Mouse (Mus musculus): ENCODE measurements around the gene Gm11492. TPM values are rescaled to one million over a fixed set of nuclear protein-coding genes. Genes with fewer than 3 reads are reported as not detected.
A peak's percentile ranks its signal among the peaks of the same experiment; 100 is the strongest.

The Gm11492 gene
- polyA plus RNA-seq, 1 experiment from 2014 or later = not detected

DNA sequence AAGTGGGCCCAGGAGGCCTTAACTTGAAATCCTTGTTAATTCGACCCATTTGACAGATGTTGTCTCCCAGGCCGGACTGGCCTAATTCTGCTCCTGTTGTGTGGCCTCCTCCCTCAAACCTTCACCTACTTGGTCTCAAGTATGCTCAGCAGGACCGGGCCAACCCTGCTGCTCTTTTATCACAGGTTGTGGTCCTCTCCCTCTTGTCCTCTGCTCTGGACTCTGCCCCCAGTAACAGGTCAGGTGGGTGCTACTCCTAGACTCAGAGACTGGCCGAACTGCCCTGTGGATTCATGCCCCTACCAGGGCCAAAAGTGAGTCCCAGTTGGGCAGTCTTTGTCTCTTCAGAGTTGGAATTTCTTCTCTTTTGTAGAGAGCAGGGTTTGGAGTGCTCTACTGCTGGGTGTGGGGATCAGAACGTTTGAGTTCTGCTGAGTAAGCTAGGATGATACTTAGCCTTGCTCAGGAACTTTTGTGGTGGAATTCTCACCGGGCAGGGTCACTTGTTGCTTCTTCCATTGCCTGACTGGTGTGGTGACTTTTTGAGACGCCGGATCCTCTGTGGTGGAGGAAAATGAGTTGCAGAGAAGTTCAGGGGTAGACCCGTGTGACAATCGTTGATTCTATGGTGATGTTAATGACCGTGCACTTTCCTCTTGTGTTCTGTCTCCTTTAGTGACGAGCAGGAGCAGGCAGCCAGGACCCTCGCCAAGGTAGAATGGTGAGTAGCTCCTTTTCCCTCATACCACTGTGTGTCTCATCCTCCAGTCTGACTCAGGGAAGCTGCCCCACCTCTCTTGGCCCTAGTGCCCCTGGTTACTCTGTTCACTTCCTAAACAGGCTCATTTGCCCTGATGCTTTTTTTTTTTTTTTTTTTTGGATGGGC is 26.5 kb downstream of the Gm11492 start:
- Histone ChIP-seq H3K9ac (peak overlapping the region; percentile 77), H3K4me1 (replicated peaks) (peaks cover 71% of the 10 kb centered on the region), H3K27me3 (no peaks in the 10 kb centered on the region), H3K27ac (peak overlapping the region; percentile 93), H3K9me3 (no peaks in the 10 kb centered on the region), H3K4me3 (peak overlapping the region; percentile 75), H3K36me3 (peaks cover 11% of the 10 kb centered on the region), H3K4me2 (peak overlapping the region; percentile 73)
- no peak for ATAC-seq (ENCODE audit: low FRiP score)
- 28% methylated on average over 13 of the region's 13 CpGs for WGBS

DNA sequence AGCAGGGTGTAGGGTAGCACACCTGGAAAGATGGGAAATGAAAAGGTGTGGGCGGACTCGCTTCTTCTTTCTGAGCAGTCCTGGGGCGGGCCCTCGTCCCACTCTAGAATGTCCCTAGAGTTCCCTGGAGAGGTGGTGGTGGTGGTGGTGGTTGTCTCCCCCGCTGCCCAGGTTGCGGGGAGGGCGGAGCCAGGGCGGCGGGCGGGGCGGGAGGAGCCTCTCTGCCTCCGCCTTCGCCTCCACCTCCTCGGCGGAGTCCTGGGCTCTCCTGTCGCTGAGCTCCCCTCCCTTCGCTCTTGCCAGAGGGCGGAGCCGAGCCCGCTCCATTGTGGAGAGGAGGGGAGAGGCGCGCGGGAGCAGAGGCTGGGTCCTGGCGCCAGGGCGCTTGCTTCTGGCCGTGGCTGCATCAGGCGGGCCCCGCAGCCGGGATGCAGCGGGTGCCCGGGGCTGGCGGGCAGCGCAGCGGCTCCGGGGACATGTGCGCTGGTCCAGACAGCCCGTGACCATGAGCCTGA is 28.9 kb downstream of the Gm11492 start:
- Histone ChIP-seq H3K4me3 (peak overlapping the region; percentile 90), H3K9ac (peak overlapping the region; percentile 99), H3K4me1 (replicated peaks) (peaks cover 57% of the 10 kb centered on the region), H3K4me2 (peak overlapping the region; percentile 83), H3K27ac (peak overlapping the region; percentile 94), H3K27me3 (no peaks in the 10 kb centered on the region), H3K36me3 (peaks cover 35% of the 10 kb centered on the region), H3K9me3 (no peaks in the 10 kb centered on the region)
- 0% methylated on average over 33 of the region's 37 CpGs for WGBS
- peak; percentile 43 for ATAC-seq (ENCODE audit: low FRiP score)

DNA sequence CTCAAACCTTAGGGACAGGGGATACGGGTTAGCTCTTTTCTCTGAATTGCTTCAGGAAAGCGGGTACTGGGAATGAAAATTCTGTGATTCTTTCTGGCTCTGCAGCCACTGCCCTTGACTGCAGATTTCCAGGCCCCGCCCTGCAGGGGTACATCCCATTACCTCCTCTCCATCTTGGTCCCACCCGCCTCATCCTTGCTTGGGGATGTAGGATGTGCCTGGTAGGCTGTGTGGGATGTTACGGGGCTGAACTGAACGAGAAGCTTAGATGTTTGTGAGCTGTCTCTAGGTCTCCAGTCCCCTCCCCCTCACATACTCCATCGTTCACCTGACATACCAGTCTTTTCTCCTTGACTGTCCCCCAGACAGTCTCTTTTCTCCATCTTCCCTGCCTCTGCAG is 29.5 kb downstream of the Gm11492 start:
- ATAC-seq (ENCODE audit: low FRiP score) = no peak
- peaks cover 51% of the 10 kb centered on the region for H3K4me1 ChIP-seq (replicated peaks)

DNA sequence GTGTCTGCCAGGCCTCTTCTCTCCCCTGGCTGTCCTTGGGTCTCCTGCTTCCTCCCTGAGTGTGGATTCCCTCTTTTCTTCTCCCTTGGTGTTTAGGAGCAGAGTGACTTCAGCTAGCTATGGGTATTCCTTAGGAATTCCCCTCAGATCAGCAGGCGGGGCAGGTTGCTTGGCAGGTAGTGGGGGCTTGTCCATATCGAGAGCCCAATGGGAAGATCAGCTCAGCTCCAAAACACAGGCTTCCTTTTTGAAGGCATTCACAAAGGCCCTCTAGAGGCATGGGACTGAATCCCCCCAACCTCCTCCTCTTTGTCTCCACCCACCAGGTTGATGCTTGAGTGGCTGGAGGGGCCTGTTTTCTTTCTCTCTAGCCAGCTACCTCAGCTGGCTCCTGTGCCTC is 30.0 kb downstream of the Gm11492 start:
- Histone ChIP-seq H3K27me3 (no peaks in the 10 kb centered on the region), H3K4me3 (peak overlapping the region; percentile 90), H3K36me3 (peaks cover 46% of the 10 kb centered on the region), H3K27ac (peak overlapping the region; percentile 94), H3K4me2 (peak overlapping the region; percentile 83), H3K9ac (peak overlapping the region; percentile 99), H3K9me3 (no peaks in the 10 kb centered on the region), H3K4me1 (replicated peaks) (peaks cover 48% of the 10 kb centered on the region)
- ATAC-seq (ENCODE audit: low FRiP score) = no peak
- WGBS = 46% methylated on average over 2 of the region's 2 CpGs

More for the DNA sequence above, 29.5 kb downstream of the Gm11492 start:
- H3K27me3 ChIP-seq = no peaks in the 10 kb centered on the region
- H3K9ac ChIP-seq = peak overlapping the region; percentile 99
- H3K4me2 ChIP-seq = peak overlapping the region; percentile 83
- H3K9me3 ChIP-seq = no peaks in the 10 kb centered on the region
- peak overlapping the region; percentile 90 for H3K4me3 ChIP-seq
- WGBS = 6% methylated on average over 7 of the region's 7 CpGs
- peaks cover 41% of the 10 kb centered on the region for H3K36me3 ChIP-seq
- H3K27ac ChIP-seq = peak overlapping the region; percentile 94

DNA sequence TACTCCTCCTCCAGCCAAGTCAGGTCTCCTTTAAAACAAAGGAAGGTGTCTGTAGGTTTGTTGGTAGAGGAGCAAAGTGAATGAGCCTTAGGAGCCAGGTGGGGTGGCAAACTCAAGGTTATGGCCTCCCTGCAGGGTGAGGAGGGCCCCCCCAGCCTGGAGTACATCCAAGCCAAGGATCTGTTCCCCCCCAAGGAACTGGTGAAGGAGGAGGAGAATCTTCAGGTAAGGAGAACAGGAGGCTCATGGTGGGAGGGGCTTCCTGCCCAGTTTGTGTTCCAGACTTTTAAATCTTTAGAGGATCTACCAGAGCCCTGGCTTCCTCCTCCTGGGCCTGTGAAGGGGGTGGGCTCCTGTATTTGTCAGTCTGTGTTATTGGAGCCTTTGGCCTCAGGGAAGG is 30.6 kb downstream of the Gm11492 start:
- Histone ChIP-seq H3K4me2 (peak overlapping the region; percentile 83), H3K4me1 (replicated peaks) (peaks cover 48% of the 10 kb centered on the region), H3K9me3 (no peaks in the 10 kb centered on the region), H3K27ac (peak overlapping the region; percentile 94), H3K27me3 (no peaks in the 10 kb centered on the region), H3K36me3 (peaks cover 52% of the 10 kb centered on the region), H3K4me3 (peak overlapping the region; percentile 90), H3K9ac (peak overlapping the region; percentile 99)
- ATAC-seq (ENCODE audit: low FRiP score) = no peak

DNA sequence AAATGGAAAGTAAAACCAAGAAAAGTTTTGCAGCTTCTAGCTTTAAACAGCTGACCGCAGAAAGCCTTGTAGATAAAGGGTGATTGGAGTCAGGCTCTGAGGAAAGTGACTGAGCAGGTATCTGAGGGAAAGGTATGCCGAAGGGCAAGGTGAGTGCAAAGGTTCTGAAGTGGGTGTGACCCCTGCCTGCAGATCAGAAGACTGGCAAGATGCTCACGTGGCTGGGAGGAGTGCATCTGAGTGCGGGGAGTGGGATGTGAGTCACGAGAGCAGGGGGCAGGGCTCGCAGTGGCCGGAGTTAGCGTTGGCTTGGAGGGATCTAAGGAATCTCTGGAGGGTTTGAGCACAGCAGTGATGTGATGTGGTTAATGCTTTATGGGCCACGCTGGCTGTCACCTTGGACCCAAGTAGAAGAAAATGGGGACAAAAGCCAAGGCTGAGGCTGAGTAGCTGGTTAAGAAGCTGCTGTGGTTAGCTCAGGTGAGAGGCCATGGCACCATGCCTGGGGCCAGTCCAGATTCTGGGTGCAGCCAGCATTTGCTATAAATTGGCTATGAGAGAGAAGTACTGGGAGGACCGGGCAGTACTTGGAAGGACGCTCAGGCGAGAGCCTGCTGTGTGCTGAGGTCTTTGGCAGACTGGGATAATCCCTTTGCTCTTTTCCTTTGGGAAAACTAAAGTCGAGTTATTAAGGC is 33.1 kb downstream of the Gm11492 start:
- Histone ChIP-seq H3K4me3 (no peak overlapping the region), H3K27me3 (no peaks in the 10 kb centered on the region), H3K9me3 (no peaks in the 10 kb centered on the region), H3K4me1 (replicated peaks) (peaks cover 32% of the 10 kb centered on the region), H3K4me2 (no peak overlapping the region), H3K9ac (no peak overlapping the region), H3K27ac (no peak overlapping the region), H3K36me3 (peaks cover 77% of the 10 kb centered on the region)
- 91% methylated on average over 13 of the region's 13 CpGs for WGBS
- no peak for ATAC-seq (ENCODE audit: low FRiP score)

DNA sequence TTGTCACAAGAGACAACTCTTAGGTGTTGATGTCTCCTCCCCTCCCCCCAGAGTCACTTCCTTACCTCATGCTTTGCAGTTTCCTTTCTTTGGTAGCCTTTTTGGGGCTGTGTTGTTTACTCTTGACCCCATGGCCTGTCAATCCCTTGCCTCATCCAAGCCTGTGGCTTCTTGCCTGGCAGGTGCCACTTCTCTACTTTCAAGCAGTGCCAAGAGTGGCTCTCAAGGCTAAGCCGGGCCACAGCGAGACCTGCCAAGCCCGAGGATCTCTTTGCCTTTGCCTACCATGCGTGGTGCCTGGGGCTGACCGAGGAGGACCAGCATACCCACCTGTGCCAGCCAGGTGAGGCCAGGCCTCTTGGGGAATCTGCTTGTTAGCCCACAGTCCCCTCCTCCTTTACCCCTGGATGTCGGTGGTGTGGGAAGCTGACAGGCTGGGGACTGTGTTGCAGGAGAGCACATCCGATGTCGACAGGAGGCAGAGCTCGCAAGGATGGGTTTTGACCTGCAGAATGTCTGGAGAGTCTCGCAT is 33.9 kb downstream of the Gm11492 start:
- ATAC-seq (ENCODE audit: low FRiP score) = no peak
- H3K4me1 ChIP-seq (replicated peaks) = peaks cover 24% of the 10 kb centered on the region
- no peaks in the 10 kb centered on the region for H3K27me3 ChIP-seq
- peaks cover 85% of the 10 kb centered on the region for H3K36me3 ChIP-seq
- no peak overlapping the region for H3K27ac ChIP-seq
- no peaks in the 10 kb centered on the region for H3K9me3 ChIP-seq
- H3K4me2 ChIP-seq = no peak overlapping the region
- H3K4me3 ChIP-seq = no peak overlapping the region
- 97% methylated on average over 10 of the region's 10 CpGs for WGBS
- no peak overlapping the region for H3K9ac ChIP-seq

DNA sequence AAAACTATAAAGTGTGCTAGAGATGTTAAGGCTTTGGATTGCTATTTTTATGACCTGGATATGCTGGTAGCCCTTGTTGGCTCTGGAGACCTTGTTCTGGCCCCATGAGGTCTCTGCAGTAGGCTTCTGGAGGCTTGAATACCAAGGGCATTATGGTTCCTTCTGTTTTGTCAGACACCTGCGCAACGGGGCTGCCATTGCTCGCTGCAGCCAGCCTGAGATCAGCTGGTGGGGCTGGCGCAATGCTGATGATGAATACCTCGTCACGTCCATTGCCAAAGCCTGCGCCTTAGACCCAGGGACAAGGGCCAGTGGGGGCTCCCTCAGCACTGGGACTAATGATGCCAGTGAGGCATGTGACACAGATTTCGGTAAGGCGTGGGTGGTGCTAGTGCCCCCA is 35.8 kb downstream of the Gm11492 start:
- no peaks in the 10 kb centered on the region for H3K9me3 ChIP-seq
- peaks cover 98% of the 10 kb centered on the region for H3K36me3 ChIP-seq
- no peak overlapping the region for H3K27ac ChIP-seq
- H3K9ac ChIP-seq = no peak overlapping the region
- no peak for ATAC-seq (ENCODE audit: low FRiP score)
- no peak overlapping the region for H3K4me3 ChIP-seq
- 93% methylated on average over 9 of the region's 9 CpGs for WGBS
- no peak overlapping the region for H3K4me2 ChIP-seq
- no peaks in the 10 kb centered on the region for H3K27me3 ChIP-seq
- peaks cover 9% of the 10 kb centered on the region for H3K4me1 ChIP-seq (replicated peaks)

DNA sequence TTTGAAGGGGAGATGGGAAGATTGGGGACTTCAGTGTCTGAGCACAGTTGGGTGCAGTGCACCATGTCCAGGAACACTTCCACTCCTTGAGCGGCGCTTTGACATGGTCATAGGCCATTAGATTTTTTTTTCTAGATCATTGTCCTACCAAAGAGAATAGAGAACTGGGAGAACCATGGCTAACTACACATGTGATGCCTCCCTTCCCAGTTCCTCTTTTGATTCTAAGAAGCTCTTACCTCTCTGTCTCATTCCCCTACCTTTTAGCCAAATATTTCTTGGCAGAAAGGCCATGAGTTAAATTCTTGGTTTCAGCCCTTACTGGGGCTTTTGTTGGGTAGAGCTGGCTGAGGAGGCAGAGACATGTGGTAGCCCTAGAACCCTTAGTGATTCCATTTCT is 37.1 kb downstream of the Gm11492 start:
- no peak overlapping the region for H3K4me3 ChIP-seq
- H3K4me1 ChIP-seq (replicated peaks) = 0 out of 2 replicates have a peak, but pooled peaks cover 3% of the 10 kb centered on the region
- no peak overlapping the region for H3K9ac ChIP-seq
- H3K27ac ChIP-seq = no peak overlapping the region
- no peaks in the 10 kb centered on the region for H3K9me3 ChIP-seq
- 95% methylated on average over 2 of the region's 2 CpGs for WGBS
- no peaks in the 10 kb centered on the region for H3K27me3 ChIP-seq
- H3K4me2 ChIP-seq = no peak overlapping the region
- no peak for ATAC-seq (ENCODE audit: low FRiP score)
- peaks cover 98% of the 10 kb centered on the region for H3K36me3 ChIP-seq

DNA sequence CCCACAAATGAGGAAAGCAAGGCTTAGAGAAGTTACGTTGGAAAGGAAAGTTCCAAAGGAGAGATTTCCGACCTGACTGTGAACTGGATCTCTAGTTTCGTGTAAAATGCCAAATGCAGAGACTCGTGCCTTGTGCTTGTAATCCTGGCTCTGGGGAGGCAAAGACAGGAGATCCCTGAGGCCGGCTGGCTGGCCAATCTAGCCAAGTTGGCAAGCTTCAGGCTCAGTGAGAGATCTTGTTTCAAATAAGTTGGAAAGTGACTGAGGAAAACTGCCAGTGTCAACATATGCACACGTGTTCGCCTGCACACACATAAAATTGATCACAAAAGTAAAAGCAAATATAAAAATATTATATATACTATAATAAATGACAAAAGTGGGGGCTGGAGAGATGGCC is 42.8 kb downstream of the Gm11492 start:
- H3K27me3 ChIP-seq = no peaks in the 10 kb centered on the region
- 89% methylated on average over 7 of the region's 7 CpGs for WGBS
- H3K9ac ChIP-seq = no peak overlapping the region
- no peak for ATAC-seq (ENCODE audit: low FRiP score)
- H3K4me1 ChIP-seq (replicated peaks) = no peaks in the 10 kb centered on the region
- no peaks in the 10 kb centered on the region for H3K9me3 ChIP-seq
- peaks cover 98% of the 10 kb centered on the region for H3K36me3 ChIP-seq
- no peak overlapping the region for H3K4me3 ChIP-seq
- no peak overlapping the region for H3K4me2 ChIP-seq
- H3K27ac ChIP-seq = no peak overlapping the region

DNA sequence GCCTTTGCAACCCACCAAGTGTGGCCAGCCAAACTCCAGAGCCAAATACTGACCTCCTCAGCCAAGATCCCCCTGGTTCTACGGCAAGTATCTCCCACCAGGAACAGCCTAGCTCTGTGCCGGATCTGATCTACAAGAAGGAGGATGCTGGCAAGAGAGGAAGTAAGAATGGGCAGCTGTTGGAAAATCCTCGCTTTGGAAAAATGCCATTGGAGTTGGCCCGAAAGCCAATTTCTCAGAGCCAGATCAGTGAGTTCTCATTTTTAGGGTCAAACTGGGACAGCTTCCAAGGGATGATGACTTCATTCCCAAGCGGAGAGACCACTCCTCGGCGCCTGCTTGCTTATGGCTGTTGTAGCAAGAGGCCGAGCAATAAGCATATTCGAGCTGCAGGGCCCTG is 45.1 kb downstream of the Gm11492 start:
- ATAC-seq (ENCODE audit: low FRiP score) = no peak
- Histone ChIP-seq H3K9ac (no peak overlapping the region), H3K4me2 (no peak overlapping the region), H3K4me1 (replicated peaks) (no peaks in the 10 kb centered on the region), H3K27me3 (no peaks in the 10 kb centered on the region), H3K36me3 (peaks cover 98% of the 10 kb centered on the region), H3K27ac (no peak overlapping the region), H3K9me3 (no peaks in the 10 kb centered on the region), H3K4me3 (no peak overlapping the region)
- WGBS = 95% methylated on average over 9 of the region's 9 CpGs

DNA sequence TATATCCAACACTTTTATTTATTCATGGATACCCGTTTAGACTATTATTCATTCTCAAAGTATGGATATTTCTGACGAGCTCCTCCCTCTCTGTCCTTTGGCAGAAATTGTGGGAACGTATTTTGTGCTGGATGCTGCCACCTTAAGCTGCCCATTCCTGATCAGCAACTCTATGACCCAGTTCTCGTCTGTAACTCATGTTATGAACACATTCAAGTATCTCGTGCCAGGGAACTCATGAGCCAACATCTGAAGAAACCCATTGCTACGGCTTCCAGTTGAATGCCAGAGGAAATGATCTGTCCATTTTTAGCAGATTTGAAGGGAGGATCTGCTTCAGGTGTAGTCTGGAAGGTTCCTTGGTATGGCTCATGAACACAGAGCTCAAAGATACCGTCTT is 47.5 kb downstream of the Gm11492 start:
- peaks cover 99% of the 10 kb centered on the region for H3K36me3 ChIP-seq
- no peak for ATAC-seq (ENCODE audit: low FRiP score)

More for the DNA sequence above, 47.5 kb downstream of the Gm11492 start:
- Histone ChIP-seq H3K4me3 (no peak overlapping the region), H3K27ac (no peak overlapping the region), H3K9me3 (0 out of 2 replicates have a peak, but pooled peaks cover 5% of the 10 kb centered on the region), H3K4me2 (no peak overlapping the region), H3K9ac (no peak overlapping the region), H3K4me1 (replicated peaks) (no peaks in the 10 kb centered on the region), H3K27me3 (no peaks in the 10 kb centered on the region)
- 94% methylated on average over 7 of the region's 7 CpGs for WGBS
